24 mouse cellular contexts compared by ENCODE assay signal in the genomic region with DNA sequence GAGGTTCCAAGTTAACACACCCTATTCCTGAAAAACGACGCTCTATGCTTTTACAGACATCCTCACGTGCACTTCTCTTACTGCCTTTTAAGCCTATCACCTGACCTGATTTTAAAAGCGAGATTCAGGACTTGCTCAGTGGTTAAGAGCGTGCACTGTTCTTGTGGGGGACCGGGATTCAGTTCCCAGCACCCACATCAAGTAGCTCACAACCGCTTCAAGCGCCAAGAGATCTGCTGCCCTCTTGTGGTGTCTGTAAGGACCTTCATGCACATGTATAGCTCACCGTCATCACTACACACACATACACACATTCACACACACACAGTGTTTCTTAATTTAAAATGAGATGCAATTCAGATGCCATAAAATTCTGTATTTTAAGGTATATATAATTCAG. TPM values are rescaled to one million over a fixed set of nuclear protein-coding genes. Genes with fewer than 3 reads are reported as not detected.
DNase-seq lines count a peak whose midpoint lies in the region; ATAC-seq and TF ChIP-seq lines count a peak whose summit lies in the region.
"Had no signal": no experiment of that assay in that cellular context is flagged by ENCODE, and none has a peak within 500 bp of the region (broad histone marks: within the 10 kb centered on the region; RNA-seq: fewer than 3 reads in every experiment).

No protein-coding gene starts in this region.

- 96% methylated on average over 9 of the region's 9 CpGs for WGBS in hindbrain, postnatal 0 days
- 95% methylated on average over 9 of the region's 9 CpGs for WGBS in hindbrain, embryonic 13.5 days
- 85% methylated on average over 9 of the region's 9 CpGs for WGBS in liver, postnatal 0 days (ENCODE audit: insufficient replicate concordance)

- no peaks in the 10 kb centered on the region for H3K4me1 ChIP-seq in hindbrain, postnatal 0 days (ENCODE audit: insufficient read depth, low read length)
- H3K4me1 ChIP-seq in hindbrain, embryonic 13.5 days (replicated peaks), result no peaks in the 10 kb centered on the region
- no peaks in the 10 kb centered on the region for H3K4me1 ChIP-seq in liver, postnatal 0 days (ENCODE audit: insufficient read depth)
- H3K4me1 ChIP-seq: forebrain, embryonic 10.5 days; hindbrain, embryonic 10.5 days; hindbrain, embryonic 15.5 days had no signal

- no peak overlapping the region for H3K9ac ChIP-seq in hindbrain, postnatal 0 days (replicated peaks; ENCODE audit: low read length)
- H3K9ac ChIP-seq in hindbrain, embryonic 13.5 days, result no peak overlapping the region
- no peak overlapping the region for H3K9ac ChIP-seq in liver, postnatal 0 days (replicated peaks)
- H3K9ac ChIP-seq: embryonic facial prominence, embryonic 15.5 days; hindbrain, embryonic 15.5 days had no signal

- H3K27ac ChIP-seq in hindbrain, postnatal 0 days, result no peak overlapping the region
- H3K27ac ChIP-seq in hindbrain, embryonic 13.5 days, result no peak overlapping the region
- H3K27ac ChIP-seq in liver, postnatal 0 days (ENCODE audit: low read depth), result no peak overlapping the region
- H3K27ac ChIP-seq: embryonic facial prominence, embryonic 15.5 days; forebrain, embryonic 10.5 days; heart, adult 2 months; hindbrain, embryonic 10.5 days; hindbrain, embryonic 15.5 days had no signal

- ATAC-seq in hindbrain, postnatal 0 days, result no peak
- no peak for ATAC-seq in hindbrain, embryonic 13.5 days (ENCODE audit: low FRiP score)
- ATAC-seq in liver, postnatal 0 days, result no peak
- ATAC-seq: activated CD4-positive, CD25-positive, alpha-beta regulatory T cell, adult 4 months; forebrain, embryonic 16.5 days; inflammation-experienced regulatory T-cells, adult 6 months had no signal

- no peak for TF ChIP-seq EP300 in liver, postnatal 0 days (IDR thresholded peaks at IDR 0.05; ENCODE audit: low read depth)

- TF ChIP-seq CTCF in hindbrain, postnatal 0 days (IDR thresholded peaks at IDR 0.05; ENCODE audit: low read depth), result peak; percentile 21; the same call in 1 of the 2 replicates
- TF ChIP-seq CTCF in liver, postnatal 0 days (IDR thresholded peaks at IDR 0.05; ENCODE audit: low read depth), result 0 out of 2 replicates have a peak, but pooled peaks have one; percentile 9

- H3K4me3 ChIP-seq in hindbrain, postnatal 0 days (ENCODE audit: low read length), result no peak overlapping the region
- H3K4me3 ChIP-seq in hindbrain, embryonic 13.5 days, result no peak overlapping the region
- H3K4me3 ChIP-seq in liver, postnatal 0 days (ENCODE audit: low read depth, low read length), result no peak overlapping the region
- H3K4me3 ChIP-seq: embryonic facial prominence, embryonic 15.5 days; erythroblast, embryonic 14.5 days; forebrain, embryonic 10.5 days; heart, adult 2 months; hindbrain, embryonic 10.5 days; hindbrain, embryonic 15.5 days had no signal

- no peak overlapping the region for H3K4me2 ChIP-seq in hindbrain, postnatal 0 days (ENCODE audit: low read depth, low read length)
- no peak overlapping the region for H3K4me2 ChIP-seq in hindbrain, embryonic 13.5 days
- H3K4me2 ChIP-seq in liver, postnatal 0 days (ENCODE audit: low read depth, low read length), result no peak overlapping the region
- H3K4me2 ChIP-seq: embryonic facial prominence, embryonic 15.5 days; heart, embryonic 11.5 days; hindbrain, embryonic 15.5 days had no signal

- no peak for DNase-seq in hindbrain, postnatal 0 days (ENCODE audit: low spot score)
- no peak for DNase-seq in liver, postnatal 0 days
- DNase-seq in liver, result no peak
- peak; percentile 65 for DNase-seq in ES-CJ7 (ENCODE audit: low read depth, low spot score)
- peak; percentile 54 for DNase-seq in ZHBTc4 (ENCODE audit: low read depth, low spot score)
- DNase-seq in right cerebral cortex, adult 2 months (ENCODE audit: low spot score in 2 of 2), result no peak
- DNase-seq: adrenal gland, postnatal 14 days; cerebellum, adult 9-11 months; embryo, embryonic 11 days; gastrocnemius, postnatal 10 days; heart, adult 2 months; kidney, adult 18-20 months had no signal

- no peaks in the 10 kb centered on the region for H3K9me3 ChIP-seq in hindbrain, postnatal 0 days (ENCODE audit: low read length)
- no peaks in the 10 kb centered on the region for H3K9me3 ChIP-seq in hindbrain, embryonic 13.5 days
- no peaks in the 10 kb centered on the region for H3K9me3 ChIP-seq in liver, postnatal 0 days (ENCODE audit: low read length)
- H3K9me3 ChIP-seq: hindbrain, embryonic 15.5 days had no signal

- H3K27me3 ChIP-seq in hindbrain, postnatal 0 days (ENCODE audit: insufficient read depth, low read length), result no peaks in the 10 kb centered on the region
- no peaks in the 10 kb centered on the region for H3K27me3 ChIP-seq in hindbrain, embryonic 13.5 days
- no peaks in the 10 kb centered on the region for H3K27me3 ChIP-seq in liver, postnatal 0 days (ENCODE audit: insufficient read depth, low read length)
- H3K27me3 ChIP-seq: CH12.LX; embryonic facial prominence, embryonic 15.5 days; hindbrain, embryonic 15.5 days had no signal

- H3K36me3 ChIP-seq in hindbrain, postnatal 0 days (ENCODE audit: insufficient read depth, low read length), result no peaks in the 10 kb centered on the region
- H3K36me3 ChIP-seq in hindbrain, embryonic 13.5 days, result no peaks in the 10 kb centered on the region
- no peaks in the 10 kb centered on the region for H3K36me3 ChIP-seq in liver, postnatal 0 days (replicated peaks; ENCODE audit: insufficient read depth, low read length)
- H3K36me3 ChIP-seq: embryonic facial prominence, embryonic 15.5 days; forebrain, embryonic 10.5 days; hindbrain, embryonic 10.5 days; hindbrain, embryonic 15.5 days had no signal

RNA-seq across cellular contexts. Expression of a gene that starts 21.9 kb away (rescaled TPM):
- total RNA-seq in hindbrain, postnatal 0 days (2014; rRNA removed), result 10.0 TPM in 2 replicates
- 5.2 and 5.7 TPM in 2 replicates for polyA plus RNA-seq in hindbrain, postnatal 0 days (2015; fragmentation: Nextera tagmentation; extraction: Ambion mirVana)
- polyA plus RNA-seq in hindbrain, embryonic 13.5 days (2015; fragmentation: Nextera tagmentation; extraction: Ambion mirVana), result 3.8 and 4.8 TPM in 2 replicates
- 0.60 and 0.77 TPM in 2 replicates for polyA plus RNA-seq in liver, postnatal 0 days (2015; fragmentation: Nextera tagmentation; extraction: Ambion mirVana)
- total RNA-seq: common myeloid progenitor, adult 5-6 weeks had no signal
- polyA plus RNA-seq: erythroblast, embryonic 14.5 days had no signal

Comparison
In these comparisons a context has a peak if more than half of its experiments do, and no peak if none do; other contexts are left out.
1. DNase-seq: peak in ES-CJ7 (single experiment) and ZHBTc4 (single experiment); none in hindbrain, postnatal 0 days (single experiment), liver, postnatal 0 days (single experiment), liver (single experiment) and right cerebral cortex, adult 2 months (0 of 2).